Mouse (Mus musculus) kidney, adult 10 weeks (tissue): ENCODE measurements around the gene Tspan12. TPM values are rescaled to one million over a fixed set of nuclear protein-coding genes. Genes with fewer than 3 reads are reported as not detected.

Experiments used
- polyA plus RNA-seq: library from polyadenylated mRNA; stranded (reverse); fragments of 350-450 nt; fragmentation: Illumina TruSeq; extraction: RNeasy Lipid Tissue Mini Kit (QIAGEN cat#74804); gene quantifications from one replicate; pipeline ENCODE4 v1.2.3, GENCODE M21; 2014; ENCODE audit warnings: low read depth, low replicate concordance

Tspan12 gene
- polyA plus RNA-seq, result 144 TPM

GRCm38 (mm10) chr6:21852344-21852785, at the start of gene Tspan12:
Tspan12 (minus strand) TSS chr6:21852515.

Other genes with a start within 250 kb of the Tspan12 start
- gene Ing3, start 97.1 kb upstream of the Tspan12 start, polyA plus RNA-seq, result 54.7 TPM
- 22.1 TPM for gene Cped1, start 133.4 kb upstream of the Tspan12 start, polyA plus RNA-seq